Mouse (Mus musculus) heart, postnatal 0 days (tissue): Measurements from ENCODE around the gene Snap47.

Source experiments
- CTCF ChIP-seq: IDR thresholded peaks from 2 replicates; pipeline ENCODE4 v1.5.1; 2016; ENCODE audit warnings: antibody characterized with exemption, control low read depth, low read depth
- EP300 ChIP-seq: IDR thresholded peaks from 2 replicates; pipeline ENCODE4 v1.6.1; 2016; ENCODE audit warnings: antibody characterized with exemption, low read depth

GRCm38 (mm10) chr11:59421967-59422366 is 29.0 kb downstream of the Snap47 start:
- no peak for TF ChIP-seq EP300
- no peak for TF ChIP-seq CTCF
